Mouse (Mus musculus) layer of hippocampus, adult 18-20 months (tissue): ENCODE results near the gene Htatip2. TPM values are rescaled to one million over a fixed set of nuclear protein-coding genes. Genes with fewer than 3 reads are reported as not detected.

Source experiments
- DNase-seq, 2 experiments: peaks; one replicate each; pipeline ENCODE4 v3.0.0; 2022; ENCODE audit warnings: low spot score in 2 of 2
- long read RNA-seq: library from polyadenylated mRNA; stranded (forward); transcript quantifications from one replicate; pipeline ENCODE4 v2.0.0, GENCODE M21; 2021
- total RNA-seq, 2 experiments: library from RNA; stranded (reverse); gene quantifications; 2 replicates each; pipeline ENCODE4 v1.2.3; 2021

The Htatip2 gene
- total RNA-seq = 10 to 100 TPM; 11.1 to 12.3 TPM
- long read RNA-seq, partial matches to known transcripts = 9 of 14 reads
- long read RNA-seq, other reads (novel, unspliced or antisense) = 4 of 14 reads

- peak; percentile 41 to 63 for DNase-seq
Observed at GRCm38 (mm10) chr7:49758934-49759571, at the start of gene Htatip2. Htatip2 (plus strand) TSS chr7:49759115.

- DNase-seq = no peak
Observed at GRCm38 (mm10) chr7:49709381-49710021, 49.4 kb upstream of the Htatip2 start.

GRCm38 (mm10) chr7:49717942-49718733 lies 40.8 kb upstream of the Htatip2 start:
- DNase-seq = no peak

- no peak for DNase-seq
Observed at GRCm38 (mm10) chr7:49734342-49734741, 24.6 kb upstream of the Htatip2 start.

GRCm38 (mm10) chr7:49739448-49739847 lies 19.5 kb upstream of the Htatip2 start:
- no peak for DNase-seq

GRCm38 (mm10) chr7:49741474-49741873 lies 17.4 kb upstream of the Htatip2 start:
- DNase-seq = no peak

GRCm38 (mm10) chr7:49741923-49742322 lies 17.0 kb upstream of the Htatip2 start:
- no peak for DNase-seq

GRCm38 (mm10) chr7:49751148-49751547 lies 7.8 kb upstream of the Htatip2 start:
- peak in 1 of 2 experiments; percentile 59 for DNase-seq

- DNase-seq = peak in 1 of 2 experiments; percentile 63
Observed at GRCm38 (mm10) chr7:49752730-49753506, 6.0 kb upstream of the Htatip2 start.

GRCm38 (mm10) chr7:49754767-49755166 lies 4.1 kb upstream of the Htatip2 start:
- peak; percentile 58 to 65 for DNase-seq

- DNase-seq = peak; percentile 73 to 76
Observed at GRCm38 (mm10) chr7:49762605-49763004, 3.7 kb downstream of the Htatip2 start.

GRCm38 (mm10) chr7:49764011-49764716 lies 5.2 kb downstream of the Htatip2 start:
- DNase-seq = no peak

- DNase-seq = no peak
Observed at GRCm38 (mm10) chr7:49766166-49766565, 7.3 kb downstream of the Htatip2 start.

GRCm38 (mm10) chr7:49768509-49768908 lies 9.6 kb downstream of the Htatip2 start:
- no peak for DNase-seq

GRCm38 (mm10) chr7:49774396-49774795 lies 15.5 kb downstream of the Htatip2 start:
- DNase-seq = no peak

- DNase-seq = no peak
Observed at GRCm38 (mm10) chr7:49777585-49777984, 18.7 kb downstream of the Htatip2 start.

GRCm38 (mm10) chr7:49778114-49778901 lies 19.4 kb downstream of the Htatip2 start, which contains the start of gene Prmt3:
Prmt3 (plus strand) TSS chr7:49778346.
- DNase-seq = peak; percentile 96 to 99

- DNase-seq = peak in 1 of 2 experiments; percentile 34
Observed at GRCm38 (mm10) chr7:49778904-49779615, 20.1 kb downstream of the Htatip2 start.

- no peak for DNase-seq
Observed at GRCm38 (mm10) chr7:49783017-49783416, 24.1 kb downstream of the Htatip2 start.
